Mouse (Mus musculus) embryo, embryonic 10.5 days (tissue): ENCODE results near the gene Crip2.
A peak's percentile ranks its signal among the peaks of the same experiment; 100 is the strongest.

ENCODE experiments used
- DNase-seq: peaks from one replicate; pipeline ENCODE4 v3.0.0-alpha.2; 2015; ENCODE audit warnings: low spot score

Crip2 gene

DNA sequence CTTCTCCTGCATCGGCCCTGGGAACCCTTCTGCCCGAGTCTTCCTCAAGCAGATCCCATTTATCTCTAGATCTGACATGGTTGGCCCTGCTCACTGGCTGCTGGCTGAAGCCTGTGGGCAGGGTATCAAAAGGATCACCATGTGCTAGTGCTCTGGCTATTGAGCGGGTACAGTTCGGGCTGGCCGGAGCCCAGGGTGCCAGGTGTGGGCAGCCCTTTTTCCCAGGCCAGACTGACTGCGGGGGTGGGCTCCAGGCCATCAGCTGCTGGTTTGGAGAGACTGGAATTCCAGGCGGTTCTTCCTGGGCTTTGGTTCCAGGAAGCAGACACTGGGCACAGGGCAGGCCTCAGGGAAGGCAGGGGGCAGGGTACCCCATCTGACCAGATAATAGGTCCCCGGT lies 7.4 kb downstream of the Crip2 start:
- no peak for DNase-seq

DNA sequence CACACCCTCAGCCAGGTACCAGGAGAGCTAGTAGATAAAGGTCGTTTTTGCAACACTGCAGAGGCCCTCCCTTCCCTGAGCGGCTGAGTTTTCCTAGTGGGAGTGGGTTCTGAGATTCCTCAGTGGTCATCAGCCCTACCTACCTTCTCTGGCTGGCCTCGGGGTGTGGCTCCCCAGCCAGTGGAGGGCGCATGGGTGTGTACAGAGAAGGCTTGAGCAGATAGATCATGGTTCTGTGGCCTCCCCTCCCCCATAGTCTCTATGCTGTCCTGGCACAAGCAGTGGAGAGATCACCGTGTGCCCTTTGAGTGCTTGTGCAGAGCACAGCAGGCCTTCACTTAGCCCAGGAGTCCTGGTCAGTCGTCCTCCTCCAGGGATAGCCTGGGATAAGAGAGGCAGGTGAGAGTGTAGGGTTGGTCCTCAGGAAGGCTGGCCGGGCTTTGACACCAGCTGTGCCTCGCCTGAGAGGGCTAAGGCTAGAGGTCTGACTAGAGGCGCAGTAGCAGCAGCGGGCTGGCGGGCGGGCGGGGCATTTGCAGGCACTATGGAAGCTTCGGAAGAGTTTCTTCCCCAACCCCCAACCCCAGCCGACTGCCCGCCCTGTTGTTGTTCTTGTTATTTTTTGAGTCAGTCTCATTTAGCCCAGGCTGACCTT lies 8.5 kb downstream of the Crip2 start:
- no peak for DNase-seq

DNA sequence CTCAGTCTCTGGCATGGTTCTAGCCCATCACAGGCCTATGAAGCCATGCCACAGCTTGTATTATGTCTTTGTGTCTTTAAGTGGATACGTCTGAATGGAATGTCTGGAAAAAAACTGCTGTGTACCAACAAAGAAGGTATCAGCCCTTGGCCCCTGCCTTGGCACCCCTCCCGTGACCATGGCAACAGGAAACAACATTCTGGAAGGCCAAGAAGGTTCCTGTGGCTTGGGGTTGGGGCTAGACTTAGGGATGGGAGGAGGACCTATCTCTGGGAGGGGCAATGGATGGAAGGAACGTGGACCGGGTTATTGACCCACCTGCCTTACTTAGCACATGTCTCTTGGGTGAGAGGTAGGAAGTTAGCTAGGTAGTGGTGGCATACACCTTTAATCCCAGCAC lies 9.3 kb downstream of the Crip2 start:
- no peak for DNase-seq

DNA sequence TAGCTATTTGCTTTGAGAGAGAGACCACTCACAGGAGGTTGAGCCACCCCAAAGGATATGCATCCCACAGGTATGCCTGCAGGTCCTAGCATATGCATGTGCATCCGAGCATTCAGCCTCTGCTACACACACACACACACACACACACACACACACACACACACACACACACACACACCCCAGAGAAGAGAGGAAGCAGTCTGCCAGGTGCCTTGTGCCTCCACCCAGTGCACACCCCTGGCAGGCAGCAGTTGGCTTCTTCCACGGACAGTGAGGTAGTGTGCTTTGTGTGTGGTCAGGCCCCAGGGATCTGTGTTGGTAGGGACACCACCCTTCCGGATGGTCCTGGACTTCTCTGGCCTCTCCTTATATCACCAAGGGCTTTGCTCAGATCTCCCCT lies 9.9 kb downstream of the Crip2 start:
- no peak for DNase-seq

DNA sequence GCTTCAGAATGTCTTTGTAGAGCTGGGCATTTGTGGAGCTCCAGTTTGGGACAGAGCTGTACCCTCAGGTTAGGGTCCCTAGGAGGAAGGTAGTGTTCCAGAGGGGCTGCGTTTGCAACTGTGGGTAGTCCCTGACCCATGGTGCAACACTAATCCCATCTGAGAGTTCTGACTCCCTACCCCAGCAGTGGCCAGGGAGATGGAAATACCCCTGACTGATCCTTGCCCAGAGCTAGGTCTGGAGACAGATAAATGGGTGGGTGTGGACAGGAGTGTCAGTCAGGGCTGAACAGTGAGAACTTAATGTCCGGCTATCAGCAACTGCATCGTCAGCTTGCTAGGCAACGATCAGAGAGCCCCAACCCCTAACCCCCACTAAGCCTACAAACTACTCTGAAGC lies 10.6 kb downstream of the Crip2 start:
- DNase-seq, result no peak

DNA sequence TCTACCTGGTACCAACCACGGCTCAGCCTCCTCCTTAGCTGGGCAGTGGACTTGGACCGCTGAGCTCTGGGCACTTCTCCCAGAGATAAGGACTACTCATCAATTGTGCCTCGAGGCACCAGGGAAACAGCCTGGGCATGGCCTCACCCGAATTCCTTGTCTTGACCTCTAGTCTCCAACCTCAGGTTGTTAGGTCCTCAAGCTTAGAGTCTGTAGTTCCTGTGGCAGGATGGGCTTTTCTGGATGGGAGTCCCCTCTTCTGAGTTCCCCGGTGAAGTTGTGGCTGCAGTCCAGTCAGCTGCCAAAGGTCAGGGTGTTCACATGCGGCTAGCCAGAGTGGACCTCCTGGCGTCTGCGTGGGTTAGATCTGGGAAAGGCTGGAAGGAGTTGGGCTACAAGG lies 11.0 kb downstream of the Crip2 start:
- DNase-seq, result no peak

DNA sequence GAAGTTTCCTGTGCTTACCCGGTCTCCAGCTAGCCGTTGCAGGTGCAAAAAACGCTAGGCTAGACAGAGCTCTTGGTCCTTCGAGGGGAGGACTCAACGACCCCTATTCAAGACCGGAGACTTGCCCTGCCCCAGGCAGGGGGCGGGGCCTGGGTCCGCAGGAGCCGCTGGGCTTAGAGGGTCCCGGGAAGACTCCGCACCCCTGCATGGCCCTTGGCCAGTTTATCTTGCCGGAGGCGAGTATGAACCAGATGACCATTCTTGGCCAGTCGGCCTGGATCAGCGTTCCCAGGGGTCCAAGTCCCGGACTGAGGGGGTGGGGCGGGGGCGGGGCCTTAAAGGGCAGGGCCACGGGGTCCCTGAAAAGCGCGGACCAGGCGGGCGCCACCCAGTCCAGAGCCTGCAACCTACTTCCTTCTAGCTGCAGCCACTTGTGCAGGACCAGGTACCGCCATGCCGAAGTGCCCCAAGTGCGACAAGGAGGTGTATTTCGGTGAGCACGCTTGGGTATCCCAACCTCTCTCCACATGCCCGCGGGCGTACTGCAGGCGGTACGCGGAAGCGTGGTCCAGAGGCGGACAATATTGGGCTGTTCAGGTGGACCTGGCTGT lies 11.7 kb downstream of the Crip2 start:
- peak; percentile 54 for DNase-seq

DNA sequence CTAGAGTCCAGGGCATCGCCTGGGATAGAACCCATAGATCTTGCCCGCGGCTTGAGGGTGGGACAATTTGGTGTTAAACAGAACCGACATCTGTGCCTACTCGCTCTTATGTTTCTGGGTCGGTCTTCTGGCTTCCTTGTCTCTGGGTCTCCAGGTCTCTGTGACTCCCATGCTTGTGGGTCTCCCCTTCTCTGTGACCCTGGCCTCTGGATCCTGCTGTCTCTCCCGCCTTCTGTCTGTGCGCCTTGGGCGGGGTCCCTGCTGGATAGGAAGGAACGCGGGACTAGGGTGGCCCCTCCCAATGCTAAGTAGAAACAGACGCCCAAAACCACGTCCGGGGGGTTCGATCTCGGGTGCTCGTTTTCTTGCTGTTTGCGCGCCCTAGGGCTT lies 12.2 kb downstream of the Crip2 start:
- no peak for DNase-seq

DNA sequence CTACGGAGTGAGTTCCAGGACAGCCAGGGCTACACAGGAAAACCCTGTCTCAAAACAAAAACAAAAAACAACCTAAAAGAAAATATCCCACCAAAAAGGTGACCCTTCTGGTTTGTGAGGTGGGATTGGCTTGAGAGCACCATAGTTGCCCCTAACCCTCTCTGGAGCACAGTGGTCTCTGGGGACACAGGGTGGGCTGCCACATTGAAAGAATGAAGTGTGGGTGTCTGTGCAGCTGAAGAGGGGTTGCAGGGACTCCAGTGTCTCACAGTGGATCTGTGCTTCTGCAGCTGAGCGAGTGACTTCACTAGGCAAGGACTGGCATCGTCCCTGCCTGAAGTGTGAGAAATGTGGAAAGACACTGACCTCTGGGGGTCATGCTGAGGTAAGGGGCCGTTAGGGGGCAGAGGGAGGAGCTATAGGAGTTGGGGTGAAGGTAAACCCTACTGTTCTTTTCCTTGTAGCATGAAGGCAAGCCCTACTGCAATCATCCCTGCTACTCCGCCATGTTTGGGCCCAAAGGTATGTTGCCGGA lies 13.0 kb downstream of the Crip2 start:
- DNase-seq, result no peak

DNA sequence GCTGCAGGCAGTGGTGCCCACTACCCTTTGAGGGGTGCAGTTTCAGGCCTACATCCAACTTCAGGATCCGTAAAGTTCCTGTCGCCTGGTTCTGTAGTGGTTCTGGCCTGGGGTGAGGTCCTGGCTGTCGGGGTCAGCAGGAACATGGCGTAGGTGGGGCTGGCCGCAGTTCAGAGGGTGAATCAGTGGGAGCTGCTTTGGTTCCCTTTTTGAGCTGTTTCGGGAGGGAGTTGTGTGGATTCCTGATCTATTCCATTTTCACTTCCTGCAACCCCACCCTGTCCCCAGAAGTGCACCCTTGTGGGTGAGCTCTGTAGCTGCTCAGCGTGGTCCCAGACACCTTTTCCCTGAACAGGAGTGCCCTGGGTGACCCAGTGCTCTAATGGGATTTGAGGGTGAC lies 13.9 kb downstream of the Crip2 start:
- DNase-seq, result no peak

DNA sequence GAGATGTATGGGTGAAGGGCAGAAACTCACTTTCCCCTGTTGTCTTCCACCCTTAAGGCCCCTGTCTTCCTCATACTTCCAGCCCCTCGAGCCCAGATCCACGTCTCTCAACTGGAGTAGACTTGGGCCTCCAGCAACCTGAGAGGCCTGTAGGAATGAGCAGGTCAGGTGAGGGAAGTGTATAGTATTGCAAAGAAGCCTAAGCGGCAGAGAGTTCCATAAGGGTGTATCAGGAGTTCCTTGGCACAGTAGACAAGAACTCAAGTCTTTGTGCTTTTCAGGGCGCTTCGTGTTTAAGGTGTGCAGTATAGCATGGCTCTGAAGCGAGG lies 14.7 kb downstream of the Crip2 start:
- no peak for DNase-seq

DNA sequence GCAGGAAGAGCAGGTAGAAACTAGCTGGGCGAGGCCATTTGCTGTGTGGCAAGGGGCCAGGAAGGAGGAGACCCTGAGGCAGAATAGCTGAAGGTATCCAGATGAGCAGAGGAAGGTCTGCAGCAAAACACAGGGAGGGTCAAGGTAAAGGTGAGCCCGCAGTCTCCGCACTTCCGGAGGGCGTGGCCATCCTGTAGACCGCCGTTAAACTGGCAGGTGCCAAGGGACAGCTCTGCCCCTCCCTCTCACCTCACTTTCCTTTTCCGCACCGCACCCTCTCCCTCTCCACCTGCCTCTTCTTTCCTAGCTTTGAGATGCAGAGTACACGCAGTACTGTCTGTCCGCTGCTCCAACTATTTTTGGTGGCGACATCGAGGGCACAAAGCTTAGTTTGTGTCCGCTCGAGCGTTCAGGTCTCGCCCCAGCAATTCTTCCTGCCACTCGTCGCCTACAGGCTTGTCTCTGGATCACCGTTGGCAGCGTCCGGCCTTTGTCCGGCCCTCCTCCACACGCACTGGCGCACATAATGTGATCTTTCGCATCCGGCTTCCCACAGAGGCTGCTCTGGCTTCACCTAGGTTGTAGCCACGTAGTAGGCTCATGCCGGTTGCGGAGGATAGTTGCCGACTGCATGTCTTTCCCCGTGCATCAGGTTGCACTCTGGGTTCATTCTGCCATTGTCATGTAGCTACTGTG lies 15.2 kb downstream of the Crip2 start:
- no peak for DNase-seq

DNA sequence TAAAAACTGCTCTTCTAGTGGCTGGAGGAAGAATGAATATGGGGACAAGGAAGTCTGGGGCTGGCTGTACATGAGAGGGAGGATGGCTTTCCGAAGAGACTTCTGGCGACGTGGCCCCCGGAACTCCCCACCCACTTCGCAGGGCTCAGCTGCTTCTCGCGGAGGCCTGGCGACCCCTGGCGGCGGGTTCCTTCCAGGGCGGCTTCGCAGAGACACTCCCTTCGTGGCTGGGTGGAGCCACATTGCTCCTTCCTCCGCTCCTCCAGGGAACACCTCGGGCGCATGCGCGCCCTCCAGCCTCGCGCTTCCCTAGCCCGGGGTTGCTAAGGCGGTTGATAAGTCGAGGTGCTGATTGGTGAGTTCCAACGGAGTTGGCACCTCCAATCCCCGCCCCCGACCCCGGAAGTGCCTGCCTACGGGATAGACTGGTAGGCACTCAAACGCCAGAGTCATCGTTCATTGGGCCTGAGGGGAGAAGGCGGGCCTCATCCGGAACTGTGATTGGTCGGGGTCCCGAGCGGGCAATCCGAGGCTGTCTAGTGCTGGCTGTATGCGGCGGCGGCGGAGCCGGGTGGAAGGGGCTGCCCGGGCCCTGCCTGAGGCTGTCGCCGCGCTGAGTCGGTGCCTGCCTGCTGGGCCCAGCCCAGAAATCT lies 16.0 kb downstream of the Crip2 start, which contains the start of gene Tedc1:
TSS of gene Tedc1 (plus strand) at position 535 of the 653 bp plus-strand sequence.
- DNase-seq, result peak; percentile 99

DNA sequence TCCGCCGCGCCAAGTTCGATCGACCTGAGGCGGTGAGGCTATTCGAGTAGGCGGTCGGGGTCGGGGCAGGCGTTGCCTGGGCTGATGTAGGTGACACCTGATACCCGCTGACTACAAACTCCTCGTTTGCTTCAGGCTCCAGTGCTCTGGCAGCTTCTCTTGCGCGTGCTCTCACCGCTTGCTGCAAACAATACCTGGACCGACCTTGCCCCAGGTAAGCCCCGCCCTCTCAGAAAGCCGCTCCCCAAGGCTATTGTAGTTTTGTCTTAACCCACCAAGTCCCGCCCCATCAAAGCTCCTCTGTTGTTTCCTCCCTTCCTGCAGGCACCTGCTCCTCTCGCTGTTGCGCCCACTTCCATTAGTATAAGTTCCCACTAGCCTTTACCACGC lies 16.5 kb downstream of the Crip2 start:
- DNase-seq, result no peak

DNA sequence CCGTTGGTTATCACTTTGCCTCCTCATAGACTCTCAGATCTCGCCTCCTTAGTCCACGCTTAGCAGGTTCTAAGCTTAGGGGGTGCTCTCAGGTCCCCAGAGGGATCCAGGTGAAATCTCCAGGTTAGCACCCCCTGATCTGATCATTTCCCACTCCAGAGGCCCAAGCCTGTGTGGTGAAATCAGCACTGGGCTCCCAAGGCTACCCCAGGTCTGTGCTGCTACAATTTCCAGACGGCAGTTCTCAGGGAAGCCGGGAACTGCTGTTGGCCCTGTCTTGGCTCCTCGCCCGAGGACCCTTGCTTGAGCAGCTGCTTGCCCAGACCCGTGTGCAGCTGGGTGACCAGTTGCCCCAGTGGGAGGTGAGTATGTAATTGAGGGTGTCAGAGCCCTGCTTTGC lies 17.0 kb downstream of the Crip2 start:
- no peak for DNase-seq

DNA sequence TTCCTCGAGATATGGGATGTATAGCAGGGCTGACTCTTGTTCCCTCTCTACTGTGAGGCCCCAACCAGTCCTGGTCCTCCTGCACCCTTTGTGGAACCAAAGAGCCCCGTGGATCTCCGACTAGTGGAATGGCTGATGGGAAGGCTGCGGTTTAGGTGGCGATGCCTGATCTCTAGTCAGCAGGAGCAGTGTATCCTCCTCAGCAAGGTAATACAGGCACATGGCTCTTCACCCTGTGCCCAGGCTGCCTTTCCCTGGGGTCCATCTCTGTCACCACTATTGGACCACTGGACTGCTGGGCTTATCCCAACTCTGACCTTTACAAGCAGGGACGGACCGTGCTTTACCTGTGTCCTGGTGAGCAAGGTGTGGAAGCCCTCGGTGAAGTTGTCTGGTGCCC lies 17.5 kb downstream of the Crip2 start:
- DNase-seq, result no peak

DNA sequence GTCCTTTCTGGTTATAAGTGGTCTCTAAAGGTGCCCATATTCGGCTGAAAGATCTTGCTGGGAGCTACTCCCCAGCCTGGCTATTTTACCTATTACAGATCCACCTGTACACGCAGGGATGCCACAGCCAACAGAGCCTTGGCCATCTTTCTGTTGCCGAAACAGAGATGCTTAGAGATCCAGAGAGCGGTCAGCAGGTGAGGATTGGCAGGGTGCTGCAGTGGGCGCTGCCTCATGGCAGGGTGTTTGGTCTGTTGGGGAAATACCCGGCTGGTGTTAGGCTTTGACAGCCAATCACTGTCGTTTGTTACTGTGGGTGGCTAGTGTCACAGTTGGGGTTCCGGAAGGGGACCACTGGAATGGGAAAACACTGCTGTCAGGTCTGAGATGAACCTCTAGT lies 17.9 kb downstream of the Crip2 start:
- DNase-seq, result no peak

DNA sequence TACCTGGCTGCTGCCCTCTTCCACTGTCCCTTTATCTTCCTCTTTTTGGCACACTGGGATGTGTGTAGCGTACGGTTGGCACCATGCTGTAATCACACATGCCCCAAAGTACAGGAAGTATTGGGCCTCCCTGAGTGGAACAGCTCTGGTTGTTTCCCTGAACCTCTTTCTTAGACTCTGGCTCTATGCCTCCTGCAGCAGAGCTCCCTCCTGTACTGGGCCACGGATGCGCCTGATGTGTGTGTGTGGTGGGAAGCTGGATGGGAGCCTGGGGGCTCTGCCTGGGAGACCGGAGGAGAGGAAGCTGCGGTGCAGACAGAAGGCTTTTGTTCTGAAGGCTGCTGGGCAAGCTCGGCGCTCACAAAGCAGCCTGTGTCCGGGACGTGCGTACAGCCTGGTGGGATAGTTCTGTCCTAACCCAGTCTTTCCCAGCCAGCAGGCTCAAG lies 23.5 kb downstream of the Crip2 start:
- DNase-seq, result no peak

DNA sequence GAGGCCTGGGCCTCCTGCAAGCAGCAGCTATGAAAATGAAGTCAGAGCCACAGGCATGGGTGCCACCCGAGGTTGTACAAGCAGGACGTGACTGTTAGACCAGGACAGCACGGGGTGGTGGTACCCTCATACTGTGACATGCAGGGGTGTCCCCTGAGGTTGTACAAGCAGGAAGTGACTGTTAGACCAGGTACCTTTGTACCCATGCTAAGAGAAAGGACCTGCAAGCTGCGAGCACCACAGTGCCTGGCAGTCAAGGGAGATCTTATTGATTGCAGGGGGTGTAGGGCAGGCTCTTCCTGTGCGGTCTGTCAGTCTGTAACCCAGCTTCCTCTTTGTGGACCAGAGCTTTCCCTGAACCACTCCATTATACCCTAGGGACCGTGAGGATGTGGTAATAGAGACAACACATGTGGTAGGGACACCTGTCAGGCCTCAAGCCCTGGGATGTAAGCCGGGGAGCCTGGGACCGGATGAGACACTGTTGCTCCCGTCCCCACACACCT lies 28.0 kb downstream of the Crip2 start:
- DNase-seq, result no peak

DNA sequence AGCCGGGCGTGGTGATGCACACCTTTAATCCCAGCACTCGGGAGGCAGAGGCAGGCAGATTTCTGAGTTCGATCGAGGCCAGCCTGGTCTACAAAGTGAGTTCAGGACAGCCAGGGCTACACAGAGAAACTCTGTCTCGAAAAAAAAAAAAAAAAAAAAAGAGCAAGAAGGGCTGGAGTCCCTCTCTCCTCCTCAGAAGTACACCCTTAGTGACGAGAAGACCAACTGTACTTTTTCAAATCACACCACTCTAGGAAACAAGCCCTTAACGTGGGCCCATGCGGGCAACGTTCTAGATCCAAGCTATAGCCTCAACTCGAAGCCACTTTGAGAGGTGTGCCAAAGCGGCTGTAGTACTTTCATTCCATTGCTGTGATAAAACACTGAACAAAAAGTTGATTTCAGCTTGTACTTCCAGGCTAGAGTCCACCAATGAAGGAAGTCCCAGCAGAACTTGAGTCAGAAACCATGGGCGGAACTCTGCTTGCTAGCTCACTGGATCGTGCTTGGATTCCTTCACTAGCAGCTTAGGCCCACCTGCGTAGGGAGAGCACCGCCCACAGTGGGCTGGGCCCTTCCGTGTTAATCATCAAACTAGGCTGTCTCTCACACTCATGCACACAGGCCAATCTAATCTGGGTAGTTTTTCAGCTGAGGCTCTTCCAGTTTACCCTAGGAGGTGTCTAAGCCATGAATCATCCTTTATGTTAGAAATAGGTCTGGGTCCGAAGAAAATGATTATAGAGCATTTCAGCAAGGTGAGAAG lies 37.1 kb downstream of the Crip2 start:
- DNase-seq, result no peak

DNA sequence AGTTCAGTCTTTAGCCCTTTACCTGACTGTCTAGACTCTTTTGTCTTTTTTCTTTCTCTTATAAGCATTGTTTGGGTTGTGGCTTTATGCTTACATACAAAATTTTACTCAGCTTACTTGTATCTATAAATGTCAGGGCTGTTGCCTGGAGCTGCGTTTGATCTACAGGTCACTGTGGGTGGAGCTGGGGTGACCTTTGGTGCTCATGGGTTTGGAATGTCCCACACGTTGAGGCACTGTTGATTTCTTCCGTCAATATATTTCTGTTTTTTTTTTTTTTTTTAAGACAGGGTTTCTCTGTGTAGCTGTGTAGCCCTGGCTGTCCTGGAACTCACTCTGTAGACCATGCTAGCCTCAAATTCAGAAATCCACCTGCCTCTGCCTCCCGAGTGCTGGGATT lies 41.0 kb downstream of the Crip2 start:
- DNase-seq, result no peak

DNA sequence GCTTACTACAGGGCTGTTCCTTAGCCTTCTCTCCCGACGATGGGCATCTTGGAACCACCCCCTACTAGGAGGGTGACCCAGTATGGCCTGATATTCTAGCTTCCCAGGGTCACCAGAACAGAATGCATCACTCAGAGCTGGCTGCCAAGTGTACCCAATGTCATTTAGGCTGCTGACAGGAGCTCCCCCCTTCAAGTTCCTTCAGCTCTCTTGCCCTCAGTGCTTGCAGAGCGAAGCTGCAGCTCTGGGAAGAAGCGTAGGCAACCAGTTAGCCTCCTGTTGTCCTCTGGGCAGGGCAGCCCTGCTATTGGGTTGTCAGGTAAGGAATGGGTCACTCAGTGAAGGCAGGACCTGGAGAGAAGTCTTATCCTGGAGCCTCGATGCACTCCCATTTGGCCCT lies 44.9 kb downstream of the Crip2 start:
- DNase-seq, result no peak
